Mouse (Mus musculus) G1E (cell line): ENCODE data around the gene Zfp661. TPM values are rescaled to one million over a fixed set of nuclear protein-coding genes. Genes with fewer than 3 reads are reported as not detected.

Experiments used
- ATAC-seq: 2 replicates; pipeline ENCODE4 v1.8.0; 2016; ENCODE audit warnings: mild to moderate bottlenecking; ENCODE audit not compliant: insufficient number of reproducible peaks, poor library complexity, low FRiP score, severe bottlenecking; ENCODE audit errors: extremely low read depth
- DNase-seq: peaks from one replicate; pipeline ENCODE4 v3.0.0; 2012; ENCODE audit warnings: low spot score
- H3K27me3 ChIP-seq: 2 replicates; pipeline ENCODE4 v1.6.1; 2012; ENCODE audit warnings: mild to moderate bottlenecking, low read length, inconsistent platforms; ENCODE audit not compliant: insufficient read depth
- H3K36me3 ChIP-seq: replicated peaks from 2 replicates; pipeline ENCODE3; 2012; ENCODE audit warnings: mild to moderate bottlenecking, inconsistent platforms
- H3K4me1 ChIP-seq: 2 replicates; pipeline ENCODE4 v1.6.1; 2012; ENCODE audit warnings: low read depth, low read length, inconsistent platforms, mixed read lengths; ENCODE audit not compliant: insufficient read depth
- H3K4me3 ChIP-seq: 2 replicates; pipeline ENCODE4 v1.5.1; 2012; ENCODE audit warnings: low read depth, mild to moderate bottlenecking, inconsistent platforms, low read length, moderate library complexity, mixed read lengths
- H3K9me3 ChIP-seq: replicated peaks from 2 replicates; pipeline ENCODE4 v1.6.1; 2012; ENCODE audit warnings: inconsistent platforms
- CTCF ChIP-seq: IDR thresholded peaks from 2 replicates; pipeline ENCODE4 v1.5.1; 2012; ENCODE audit warnings: low read depth, low read length, inconsistent platforms, mixed read lengths
- GATA1 ChIP-seq: IDR thresholded peaks from 2 replicates; pipeline ENCODE4 v1.6.1; 2012; ENCODE audit warnings: borderline replicate concordance, low read length, inconsistent platforms, mixed read lengths
- GATA2 ChIP-seq: IDR thresholded peaks from 2 replicates; pipeline ENCODE4 v1.6.1; 2012; ENCODE audit warnings: low read depth, low read length, inconsistent platforms, borderline replicate concordance
- POLR2AphosphoS5 ChIP-seq: IDR thresholded peaks from 2 replicates; pipeline ENCODE4 v1.6.1; 2012; ENCODE audit warnings: low read depth, low read length, inconsistent platforms; ENCODE audit not compliant: insufficient replicate concordance
- TAL1 ChIP-seq: conservative IDR thresholded peaks from 2 replicates; pipeline ENCODE4 v1.6.1; 2012; ENCODE audit warnings: low read depth, low read length, inconsistent platforms, mixed read lengths
- polyA plus RNA-seq: library from polyadenylated mRNA; stranded (reverse); fragments of >175 nt; gene quantifications from 2 replicates; pipeline ENCODE4 v1.2.3, GENCODE M21; 2012
- total RNA-seq, 2 experiments: library from RNA; stranded (forward) in 1 of 2; stranded (reverse) in 1 of 2; fragments of 200-1000 nt in 1 of 2; fragments of >200 nt in 1 of 2; fragmentation: Nextera tagmentation in 1 of 2; gene quantifications; 2 replicates each; pipeline ENCODE4 v1.2.3; 2014 to 2017

Zfp661 gene
- total and polyA plus RNA-seq, 3 experiments, result 0.22 to 6.5 (median 6.3) TPM

- Histone ChIP-seq H3K9me3 (no peaks in the 10 kb centered on the region), H3K36me3 (no peaks in the 10 kb centered on the region), H3K4me1 (no peaks in the 10 kb centered on the region), H3K4me3 (no peak overlapping the region), H3K27me3 (no peaks in the 10 kb centered on the region)
- TF ChIP-seq CTCF (no peak), GATA1 (no peak), GATA2 (no peak), TAL1 (no peak), POLR2AphosphoS5 (no peak)
- DNase-seq, result no peak
- ATAC-seq, result no peak
Measured at GRCm38 (mm10) chr2:127530418-127530817, 56.5 kb downstream of the Zfp661 start.

GRCm38 (mm10) chr2:127525004-127525775 lies 61.7 kb downstream of the Zfp661 start:
- peaks cover 15% of the 10 kb centered on the region for H3K27me3 ChIP-seq
- TF ChIP-seq GATA2, result no peak

More at GRCm38 (mm10) chr2:127525004-127525775, 61.7 kb downstream of the Zfp661 start:
- ATAC-seq (no peak), DNase-seq (no peak)
- Histone ChIP-seq H3K4me3 (no peak overlapping the region), H3K9me3 (no peaks in the 10 kb centered on the region), H3K36me3 (no peaks in the 10 kb centered on the region), H3K4me1 (no peaks in the 10 kb centered on the region)

Other genes with a start within 250 kb of the Zfp661 start
- not detected in 2 replicates for gene Astl, start 248.5 kb downstream of the Zfp661 start, total RNA-seq (2014; fragmentation: Nextera tagmentation)
- 0.11 and 0.12 TPM in 2 replicates for gene Astl, start 248.5 kb downstream of the Zfp661 start, total RNA-seq (2017)
- not detected in 2 replicates for gene Astl, start 248.5 kb downstream of the Zfp661 start, polyA plus RNA-seq
- not detected in 2 replicates for gene Adra2b, start 223.9 kb downstream of the Zfp661 start, total RNA-seq (2014; fragmentation: Nextera tagmentation)
- 0.05 TPM in 1 of 2 replicates, not detected in the other for gene Adra2b, start 223.9 kb downstream of the Zfp661 start, total RNA-seq (2017)
- not detected in 2 replicates for gene Adra2b, start 223.9 kb downstream of the Zfp661 start, polyA plus RNA-seq
- gene Gpat2, start 161.9 kb downstream of the Zfp661 start, total RNA-seq (2014; fragmentation: Nextera tagmentation), result not detected in 2 replicates
- gene Gpat2, start 161.9 kb downstream of the Zfp661 start, total RNA-seq (2017), result not detected in 2 replicates
- gene Gpat2, start 161.9 kb downstream of the Zfp661 start, polyA plus RNA-seq, result not detected in 2 replicates
- 5.9 and 10.0 TPM in 2 replicates for gene Fahd2a, start 142.5 kb downstream of the Zfp661 start, total RNA-seq (2014; fragmentation: Nextera tagmentation)
- 9.6 and 13.5 TPM in 2 replicates for gene Fahd2a, start 142.5 kb downstream of the Zfp661 start, total RNA-seq (2017)
- 23.1 and 35.3 TPM in 2 replicates for gene Fahd2a, start 142.5 kb downstream of the Zfp661 start, polyA plus RNA-seq
- not detected in 2 replicates for gene Kcnip3, start 65.0 kb downstream of the Zfp661 start, total RNA-seq (2014; fragmentation: Nextera tagmentation)
- gene Kcnip3, start 65.0 kb downstream of the Zfp661 start, total RNA-seq (2017), result 0.05 TPM in 1 of 2 replicates, not detected in the other
- 0.02 TPM in 1 of 2 replicates, not detected in the other for gene Kcnip3, start 65.0 kb downstream of the Zfp661 start, polyA plus RNA-seq
- not detected in 2 replicates for gene Prom2, start 45.6 kb downstream of the Zfp661 start, total RNA-seq (2014; fragmentation: Nextera tagmentation)
- gene Prom2, start 45.6 kb downstream of the Zfp661 start, total RNA-seq (2017), result 0.06 and 0.11 TPM in 2 replicates
- not detected in 2 replicates for gene Prom2, start 45.6 kb downstream of the Zfp661 start, polyA plus RNA-seq
- gene Mrps5, start 128 bp upstream of the Zfp661 start, total RNA-seq (2014; fragmentation: Nextera tagmentation), result 52.3 and 55.8 TPM in 2 replicates
- gene Mrps5, start 128 bp upstream of the Zfp661 start, total RNA-seq (2017), result 82.4 and 95.1 TPM in 2 replicates
- 187 and 194 TPM in 2 replicates for gene Mrps5, start 128 bp upstream of the Zfp661 start, polyA plus RNA-seq
- not detected in 2 replicates for gene Mal, start 69.6 kb upstream of the Zfp661 start, total RNA-seq (2014; fragmentation: Nextera tagmentation)
- not detected in 2 replicates for gene Mal, start 69.6 kb upstream of the Zfp661 start, total RNA-seq (2017)
- gene Mal, start 69.6 kb upstream of the Zfp661 start, polyA plus RNA-seq, result not detected in 2 replicates
- gene Mall, start 142.8 kb upstream of the Zfp661 start, total RNA-seq (2014; fragmentation: Nextera tagmentation), result not detected in 2 replicates
- not detected in 2 replicates for gene Mall, start 142.8 kb upstream of the Zfp661 start, total RNA-seq (2017)
- gene Mall, start 142.8 kb upstream of the Zfp661 start, polyA plus RNA-seq, result not detected in 2 replicates
- gene Nphp1, start 201.8 kb upstream of the Zfp661 start, total RNA-seq (2014; fragmentation: Nextera tagmentation), result 7.8 and 9.3 TPM in 2 replicates
- gene Nphp1, start 201.8 kb upstream of the Zfp661 start, total RNA-seq (2017), result 10.7 and 11.0 TPM in 2 replicates
- gene Nphp1, start 201.8 kb upstream of the Zfp661 start, polyA plus RNA-seq, result 4.6 and 5.5 TPM in 2 replicates
- 10.2 and 12.0 TPM in 2 replicates for gene Mtln, start 205.4 kb upstream of the Zfp661 start, total RNA-seq (2014; fragmentation: Nextera tagmentation)
- 48.8 and 50.2 TPM in 2 replicates for gene Mtln, start 205.4 kb upstream of the Zfp661 start, total RNA-seq (2017)
- 106 and 136 TPM in 2 replicates for gene Mtln, start 205.4 kb upstream of the Zfp661 start, polyA plus RNA-seq
- 117 and 119 TPM in 2 replicates for gene Bub1, start 244.8 kb upstream of the Zfp661 start, total RNA-seq (2014; fragmentation: Nextera tagmentation)
- 117 and 127 TPM in 2 replicates for gene Bub1, start 244.8 kb upstream of the Zfp661 start, total RNA-seq (2017)
- gene Bub1, start 244.8 kb upstream of the Zfp661 start, polyA plus RNA-seq, result 6.7 and 9.6 TPM in 2 replicates